Mouse (Mus musculus) hindbrain, embryonic 13.5 days (tissue): Measurements from ENCODE around the gene Gale. TPM values are rescaled to one million over a fixed set of nuclear protein-coding genes. Genes with fewer than 3 reads are reported as not detected.

ENCODE experiments used
- ATAC-seq: fragments of 200-750 bp; cut with Nextera tagmentation; 2 replicates; pipeline ENCODE4 v1.8.0; 2017; ENCODE audit warnings: moderate TSS enrichment; ENCODE audit not compliant: low FRiP score
- H3K27ac ChIP-seq: fragments of 300-500 bp; sonication (generic); 2 replicates; pipeline ENCODE4 v1.5.1; 2015; ENCODE audit warnings: inconsistent platforms, mild to moderate bottlenecking, moderate library complexity
- H3K27me3 ChIP-seq: fragments of 300-500 bp; sonication (generic); 2 replicates; pipeline ENCODE4 v1.6.1; 2015; ENCODE audit warnings: mild to moderate bottlenecking, inconsistent platforms
- H3K36me3 ChIP-seq: fragments of 300-500 bp; sonication (generic); 2 replicates; pipeline ENCODE4 v1.6.1; 2015; ENCODE audit warnings: mild to moderate bottlenecking, inconsistent platforms
- H3K4me1 ChIP-seq: fragments of 300-500 bp; sonication (generic); replicated peaks from 2 replicates; pipeline ENCODE4 v1.6.1; 2015; ENCODE audit warnings: inconsistent platforms
- H3K4me2 ChIP-seq: fragments of 300-500 bp; sonication (generic); 2 replicates; pipeline ENCODE4 v1.6.1; 2015; ENCODE audit warnings: inconsistent platforms, mild to moderate bottlenecking, moderate library complexity
- H3K4me3 ChIP-seq: fragments of 300-500 bp; sonication (generic); 2 replicates; pipeline ENCODE4 v1.5.1; 2015; ENCODE audit warnings: mild to moderate bottlenecking, inconsistent platforms
- H3K9ac ChIP-seq: fragments of 300-500 bp; sonication (generic); 2 replicates; pipeline ENCODE4 v1.6.1; 2015; ENCODE audit warnings: mild to moderate bottlenecking, inconsistent platforms
- H3K9me3 ChIP-seq: fragments of 300-500 bp; sonication (generic); 2 replicates; pipeline ENCODE4 v1.6.1; 2016; ENCODE audit warnings: inconsistent platforms
- WGBS: fragments of 180-500 bp; shearing (Covaris S2); methylation state at CpG from one replicate; pipeline ENCODE4 v1.1.7; 2015; 5-methylcytosine and 5-hydroxymethylcytosine counted together
- polyA plus RNA-seq: library from polyadenylated mRNA; unstranded; fragments of >200 nt; fragmentation: Nextera tagmentation; extraction: Ambion mirVana; gene quantifications from 2 replicates; pipeline ENCODE4 v1.2.1, GENCODE M21; 2015

Gale gene
- polyA plus RNA-seq, 1 experiment from 2014 or later, result 39.5 TPM

- peaks cover 94% of the 10 kb centered on the region for H3K36me3 ChIP-seq
- ATAC-seq, result no peak
- H3K27ac ChIP-seq, result no peak overlapping the region
- no peaks in the 10 kb centered on the region for H3K27me3 ChIP-seq
- no peak overlapping the region for H3K9ac ChIP-seq
- no peak overlapping the region for H3K4me2 ChIP-seq
- H3K4me3 ChIP-seq, result no peak overlapping the region
- H3K4me1 ChIP-seq, result no peaks in the 10 kb centered on the region
- H3K9me3 ChIP-seq, result no peaks in the 10 kb centered on the region
- WGBS, result 95% methylated on average over 3 of the region's 3 CpGs
Observed at GRCm38 (mm10) chr4:136006821-136007220, 43.3 kb downstream of the Gale start.

- H3K4me2 ChIP-seq, result no peak overlapping the region
- peaks cover 92% of the 10 kb centered on the region for H3K36me3 ChIP-seq
- WGBS, result 93% methylated on average over 8 of the region's 8 CpGs
- no peaks in the 10 kb centered on the region for H3K27me3 ChIP-seq
- no peak for ATAC-seq
- no peaks in the 10 kb centered on the region for H3K9me3 ChIP-seq
- no peak overlapping the region for H3K9ac ChIP-seq
- no peaks in the 10 kb centered on the region for H3K4me1 ChIP-seq
- no peak overlapping the region for H3K27ac ChIP-seq
- H3K4me3 ChIP-seq, result no peak overlapping the region
Observed at GRCm38 (mm10) chr4:136008782-136009447, 45.4 kb downstream of the Gale start.

GRCm38 (mm10) chr4:136010586-136010985 lies 47.1 kb downstream of the Gale start:
- no peak for ATAC-seq
- no peaks in the 10 kb centered on the region for H3K9me3 ChIP-seq
- WGBS, result 97% methylated on average over 4 of the region's 4 CpGs
- no peak overlapping the region for H3K4me3 ChIP-seq
- no peak overlapping the region for H3K9ac ChIP-seq
- no peak overlapping the region for H3K4me2 ChIP-seq
- no peaks in the 10 kb centered on the region for H3K27me3 ChIP-seq
- no peaks in the 10 kb centered on the region for H3K4me1 ChIP-seq
- H3K36me3 ChIP-seq, result peaks cover 79% of the 10 kb centered on the region
- H3K27ac ChIP-seq, result no peak overlapping the region

GRCm38 (mm10) chr4:136016059-136016602 lies 52.6 kb downstream of the Gale start:
- H3K27me3 ChIP-seq, result no peaks in the 10 kb centered on the region
- H3K4me2 ChIP-seq, result no peak overlapping the region
- H3K9ac ChIP-seq, result no peak overlapping the region
- peaks cover 28% of the 10 kb centered on the region for H3K36me3 ChIP-seq
- WGBS, result 89% methylated on average over 3 of the region's 3 CpGs
- H3K9me3 ChIP-seq, result no peaks in the 10 kb centered on the region
- H3K27ac ChIP-seq, result no peak overlapping the region
- no peak for ATAC-seq
- no peak overlapping the region for H3K4me3 ChIP-seq
- H3K4me1 ChIP-seq, result peaks cover 19% of the 10 kb centered on the region

Other genes starting within 250 kb of the Gale start
- gene Il22ra1, start 235.6 kb upstream of the Gale start, polyA plus RNA-seq, result not detected in 2 replicates
- gene Myom3, start 204.0 kb upstream of the Gale start, polyA plus RNA-seq, result 0.12 and 0.13 TPM in 2 replicates
- gene Srsf10, start 108.0 kb upstream of the Gale start, polyA plus RNA-seq, result 228 and 241 TPM in 2 replicates
- gene Pnrc2, start 89.9 kb upstream of the Gale start, polyA plus RNA-seq, result 109 and 112 TPM in 2 replicates
- gene Cnr2, start 68.3 kb upstream of the Gale start, polyA plus RNA-seq, result 0.13 and 0.17 TPM in 2 replicates
- 55.8 and 60.9 TPM in 2 replicates for gene Fuca1, start 43.0 kb upstream of the Gale start, polyA plus RNA-seq
- 52.9 and 56.5 TPM in 2 replicates for gene Hmgcl, start 17.3 kb upstream of the Gale start, polyA plus RNA-seq
- 209 and 211 TPM in 2 replicates for gene Lypla2, start 8.9 kb downstream of the Gale start, polyA plus RNA-seq
- 54.3 and 58.3 TPM in 2 replicates for gene Pithd1, start 23.5 kb downstream of the Gale start, polyA plus RNA-seq
- gene Eloa, start 58.0 kb downstream of the Gale start, polyA plus RNA-seq, result 27.7 and 28.6 TPM in 2 replicates
- 329 and 334 TPM in 2 replicates for gene Rpl11, start 89.7 kb downstream of the Gale start, polyA plus RNA-seq
- 234 and 269 TPM in 2 replicates for gene Id3, start 179.8 kb downstream of the Gale start, polyA plus RNA-seq
- 2.7 and 3.2 TPM in 2 replicates for gene E2f2, start 208.7 kb downstream of the Gale start, polyA plus RNA-seq
- 5.8 and 6.3 TPM in 2 replicates for gene Asap3, start 242.6 kb downstream of the Gale start, polyA plus RNA-seq